Mouse (Mus musculus) brain, embryonic 14.5 days (tissue): ENCODE measurements at regions not wholly inside any gene's neighbourhood (a gene's known extent, or its start where the extent isn't known, plus 50 kb on each side); places are given as distances from the start of the nearest gene placed in this dataset.

ENCODE experiments used
- CTCF ChIP-seq: fragments of 200-500 bp; IDR thresholded peaks from 2 replicates; pipeline ENCODE4 v1.5.1; 2012; ENCODE audit warnings: inconsistent platforms, mild to moderate bottlenecking, moderate library complexity, borderline replicate concordance; ENCODE audit not compliant: insufficient read depth, insufficient read length; ENCODE audit errors: extremely low read depth
- POLR2A ChIP-seq: fragments of 200-500 bp; IDR thresholded peaks from 2 replicates; pipeline ENCODE4 v1.6.1; 2012; ENCODE audit warnings: mild to moderate bottlenecking, inconsistent platforms, borderline replicate concordance; ENCODE audit not compliant: poor library complexity, insufficient read depth, insufficient read length, severe bottlenecking; ENCODE audit errors: extremely low read depth

- TF ChIP-seq CTCF: no peak
- TF ChIP-seq POLR2A: no peak
These were observed 87.9 kb upstream of the Elovl6 start for GRCm38 (mm10) chr3:129444221-129444620.
